Mouse (Mus musculus): ENCODE results near the gene 1110002E22Rik.

GRCm38 (mm10) chr3:138022651-138023050 is 42.2 kb upstream of the 1110002E22Rik start:
- TF ChIP-seq POLR2A (IDR thresholded peaks at IDR 0.05; ENCODE audit: borderline replicate concordance, insufficient read depth, low read length) (no peak), CTCF (IDR thresholded peaks at IDR 0.05; ENCODE audit: borderline replicate concordance, insufficient read depth, low read depth, low read length) (no peak)

Measured in cerebellum, adult 2 months (tissue).